Mouse (Mus musculus) intestine, postnatal 0 days (tissue): ENCODE data around the gene Nme3. TPM values are rescaled to one million over a fixed set of nuclear protein-coding genes. Genes with fewer than 3 reads are reported as not detected.

Experiments
- ATAC-seq: fragments of 200-750 bp; cut with Nextera tagmentation; 2 replicates; pipeline ENCODE4 v1.8.0; 2017; ENCODE audit warnings: mild to moderate bottlenecking, moderate TSS enrichment, moderate library complexity
- H3K27ac ChIP-seq: fragments of 300-500 bp; sonication (generic); 2 replicates; pipeline ENCODE4 v1.5.1; 2014; ENCODE audit warnings: mild to moderate bottlenecking, low read depth, low read length, moderate library complexity
- H3K27me3 ChIP-seq: fragments of 300-500 bp; sonication (generic); replicated peaks from 2 replicates; pipeline ENCODE4 v1.6.1; 2014; ENCODE audit warnings: low read length, mixed read lengths; ENCODE audit not compliant: control insufficient read depth, insufficient read depth
- H3K36me3 ChIP-seq: fragments of 300-500 bp; sonication (generic); 2 replicates; pipeline ENCODE4 v1.6.1; 2014; ENCODE audit warnings: mild to moderate bottlenecking, moderate library complexity; ENCODE audit not compliant: control insufficient read depth, insufficient read depth
- H3K4me1 ChIP-seq: fragments of 300-500 bp; sonication (generic); replicated peaks from 2 replicates; pipeline ENCODE4 v1.6.1; 2014; ENCODE audit warnings: antibody characterized with exemption, low read length, mixed read lengths; ENCODE audit not compliant: control insufficient read depth, insufficient read depth
- H3K4me2 ChIP-seq: fragments of 300-500 bp; sonication (generic); replicated peaks from 2 replicates; pipeline ENCODE4 v1.6.1; 2014; ENCODE audit warnings: low read depth, mild to moderate bottlenecking, moderate library complexity
- H3K4me3 ChIP-seq: fragments of 300-500 bp; sonication (generic); 2 replicates; pipeline ENCODE4 v1.5.1; 2014; ENCODE audit warnings: low read depth, low read length
- H3K9ac ChIP-seq: fragments of 300-500 bp; sonication (generic); 2 replicates; pipeline ENCODE4 v1.6.1; 2014; ENCODE audit warnings: mild to moderate bottlenecking, low read depth, low read length
- H3K9me3 ChIP-seq: fragments of 300-500 bp; sonication (generic); 2 replicates; pipeline ENCODE4 v1.6.1; 2016; ENCODE audit warnings: mixed run types; ENCODE audit not compliant: control insufficient read depth
- CTCF ChIP-seq: sonication (generic); IDR thresholded peaks from 2 replicates; pipeline ENCODE4 v1.5.1; 2016; ENCODE audit warnings: low read depth, mild to moderate bottlenecking, control low read depth, antibody characterized with exemption, moderate library complexity
- WGBS: fragments of 180-500 bp; shearing (Covaris S2); extraction: QIAGEN DNeasy Blood & Tissue Kit; methylation state at CpG from one replicate; pipeline ENCODE4 v1.1.7; 2014; 5-methylcytosine and 5-hydroxymethylcytosine counted together
- polyA plus RNA-seq: library from polyadenylated mRNA; unstranded; fragments of >200 nt; fragmentation: Nextera tagmentation; extraction: Ambion mirVana; gene quantifications from 2 replicates; pipeline ENCODE4 v1.2.1, GENCODE M21; 2015

Nme3 gene
- polyA plus RNA-seq, 1 experiment from 2014 or later: 47.4 TPM

GRCm38 (mm10) chr17:24851381-24852125 is 44.7 kb upstream of the Nme3 start:
- Histone ChIP-seq H3K4me1 (no peaks in the 10 kb centered on the region), H3K9ac (peak overlapping the region; percentile 23; the same call in 1 of the 2 replicates), H3K27ac (no peak overlapping the region), H3K9me3 (no peaks in the 10 kb centered on the region), H3K27me3 (no peaks in the 10 kb centered on the region), H3K4me2 (peak overlapping the region; percentile 90), H3K36me3 (peaks cover 37% of the 10 kb centered on the region), H3K4me3 (peak overlapping the region; percentile 66)
- TF ChIP-seq CTCF: no peak
- no peak for ATAC-seq
- 62% methylated on average over 10 of the region's 10 CpGs for WGBS

- Histone ChIP-seq H3K9me3 (no peaks in the 10 kb centered on the region), H3K4me2 (no peak overlapping the region), H3K27me3 (no peaks in the 10 kb centered on the region), H3K4me3 (no peak overlapping the region), H3K4me1 (no peaks in the 10 kb centered on the region), H3K36me3 (peaks cover 75% of the 10 kb centered on the region), H3K9ac (no peak overlapping the region), H3K27ac (peak overlapping the region; percentile 5; the same call in 1 of the 2 replicates)
- TF ChIP-seq CTCF: no peak
- WGBS: 79% methylated on average over 3 of the region's 3 CpGs
- ATAC-seq: peak; percentile 29; the same call in 1 of the 2 replicates
Measured at GRCm38 (mm10) chr17:24855838-24856464, 40.3 kb upstream of the Nme3 start.

GRCm38 (mm10) chr17:24856589-24856988 is 39.7 kb upstream of the Nme3 start:
- Histone ChIP-seq H3K36me3 (peaks cover 81% of the 10 kb centered on the region), H3K9ac (no peak overlapping the region), H3K4me2 (no peak overlapping the region), H3K27me3 (no peaks in the 10 kb centered on the region), H3K4me3 (no peak overlapping the region), H3K4me1 (no peaks in the 10 kb centered on the region), H3K9me3 (no peaks in the 10 kb centered on the region), H3K27ac (no peak overlapping the region)
- ATAC-seq: no peak
- no peak for TF ChIP-seq CTCF
- WGBS: 88% methylated on average over 13 of the region's 13 CpGs

DNA sequence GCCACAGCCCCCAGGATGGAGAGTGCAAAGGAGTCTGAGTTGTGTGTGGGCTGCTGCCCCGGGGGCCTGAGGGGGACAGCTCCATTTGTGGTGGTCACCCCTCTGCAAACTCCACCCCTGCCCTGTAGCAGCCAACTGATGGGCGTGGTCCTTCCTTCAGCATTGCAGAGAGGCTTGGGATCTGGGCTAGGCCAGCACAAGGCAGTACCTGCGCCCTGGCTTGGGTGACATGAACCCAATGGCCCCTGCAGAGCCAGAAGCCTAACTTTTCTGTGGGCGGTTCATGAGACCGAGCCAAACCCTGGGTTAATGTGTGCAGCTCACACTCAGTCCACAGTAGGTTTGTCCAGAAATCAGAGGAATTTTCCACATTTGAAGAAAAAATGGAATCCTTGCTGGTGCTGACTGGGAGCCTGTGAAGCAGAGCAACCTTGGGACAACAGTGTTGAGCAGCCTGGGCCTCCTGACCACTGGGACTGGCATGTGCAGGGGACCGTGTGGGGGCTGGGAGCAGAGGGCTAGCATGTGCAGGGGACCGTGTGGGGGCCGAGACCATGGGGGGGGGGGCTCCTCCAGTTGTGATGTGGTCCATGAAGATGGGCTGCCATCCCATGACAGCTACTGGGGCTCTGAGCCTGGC is 38.3 kb upstream of the Nme3 start:
- 75% methylated on average over 8 of the region's 8 CpGs for WGBS
- no peak for ATAC-seq
- H3K4me3 ChIP-seq: no peak overlapping the region
- no peaks in the 10 kb centered on the region for H3K27me3 ChIP-seq
- H3K4me1 ChIP-seq: no peaks in the 10 kb centered on the region
- H3K9me3 ChIP-seq: no peaks in the 10 kb centered on the region
- H3K9ac ChIP-seq: no peak overlapping the region
- peaks cover 92% of the 10 kb centered on the region for H3K36me3 ChIP-seq
- H3K27ac ChIP-seq: no peak overlapping the region
- TF ChIP-seq CTCF: no peak
- H3K4me2 ChIP-seq: no peak overlapping the region

DNA sequence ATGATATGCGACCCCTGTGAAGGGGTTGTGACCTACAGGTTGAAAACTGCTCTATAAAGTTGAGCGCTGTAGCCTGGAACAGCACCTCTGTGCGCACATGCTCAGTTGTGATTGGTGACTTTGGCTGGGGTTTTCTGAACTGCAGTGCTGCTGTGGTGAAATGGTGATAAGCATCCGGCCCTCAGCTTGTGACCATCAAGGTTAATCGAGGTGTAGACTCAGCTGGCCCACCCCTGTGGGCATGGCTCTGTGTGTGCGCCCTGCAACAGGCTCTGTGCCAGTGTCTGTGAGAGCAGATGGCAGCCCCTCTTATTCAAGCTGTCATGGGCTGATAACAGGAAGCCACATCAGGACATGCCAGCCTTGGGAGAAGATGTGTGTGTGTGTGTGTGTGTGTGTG is 37.3 kb upstream of the Nme3 start:
- no peak overlapping the region for H3K27ac ChIP-seq
- H3K27me3 ChIP-seq: no peaks in the 10 kb centered on the region
- no peak for ATAC-seq
- no peak overlapping the region for H3K4me3 ChIP-seq
- no peaks in the 10 kb centered on the region for H3K9me3 ChIP-seq
- H3K4me1 ChIP-seq: no peaks in the 10 kb centered on the region
- WGBS: 87% methylated on average over 6 of the region's 6 CpGs
- TF ChIP-seq CTCF: no peak
- H3K36me3 ChIP-seq: peaks cover 92% of the 10 kb centered on the region
- H3K9ac ChIP-seq: no peak overlapping the region
- H3K4me2 ChIP-seq: no peak overlapping the region

DNA sequence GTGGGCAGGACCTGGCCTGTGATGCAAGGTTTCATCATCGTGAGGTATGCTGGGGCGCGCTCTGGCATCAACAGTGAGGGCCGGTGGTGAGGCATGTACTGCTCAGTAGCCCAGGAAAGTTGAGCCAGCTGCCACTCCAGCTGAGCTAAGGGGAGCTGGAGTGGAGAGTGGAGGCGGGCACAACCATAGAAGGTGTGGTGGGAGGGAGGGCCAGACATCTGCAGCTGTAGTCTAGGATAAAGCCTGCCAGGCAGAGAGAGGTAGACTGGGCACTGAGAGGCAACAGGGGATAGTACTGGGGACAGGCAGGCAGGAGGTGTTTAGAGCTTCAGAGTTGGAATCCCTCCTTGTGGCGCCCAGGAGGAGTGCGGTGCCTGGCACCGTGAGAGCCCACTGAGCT is 36.2 kb upstream of the Nme3 start:
- H3K36me3 ChIP-seq: peaks cover 91% of the 10 kb centered on the region
- H3K27me3 ChIP-seq: no peaks in the 10 kb centered on the region
- no peak overlapping the region for H3K9ac ChIP-seq
- no peaks in the 10 kb centered on the region for H3K4me1 ChIP-seq
- ATAC-seq: no peak
- 90% methylated on average over 8 of the region's 8 CpGs for WGBS
- no peak overlapping the region for H3K27ac ChIP-seq
- TF ChIP-seq CTCF: no peak
- no peaks in the 10 kb centered on the region for H3K9me3 ChIP-seq
- no peak overlapping the region for H3K4me3 ChIP-seq
- no peak overlapping the region for H3K4me2 ChIP-seq
